Comparison of ENCODE assay signal across 17 mouse cellular contexts in genomic region chr6:135899225-135899624, GRCm38 (mm10).
DNase-seq lines count a peak whose midpoint lies in the region; TF ChIP-seq lines count a peak whose summit lies in the region.
"Had no signal": no experiment of that assay in that cellular context is flagged by ENCODE, and none has a peak within 500 bp of the region (broad histone marks: within the 10 kb centered on the region; RNA-seq: fewer than 3 reads in every experiment).

No protein-coding gene starts in this region.

- no peak for TF ChIP-seq CTCF in layer of hippocampus, adult 2 months (conservative IDR thresholded peaks at IDR 0.05)
- TF ChIP-seq CTCF in lung, adult 2 months (IDR thresholded peaks at IDR 0.05; ENCODE audit: insufficient read depth, low read length) = no peak

- H3K4me3 ChIP-seq in layer of hippocampus, adult 2 months = no peak overlapping the region; the same call in 1 of the 2 replicates
- no peak overlapping the region for H3K4me3 ChIP-seq in lung, adult 2 months (replicated peaks; ENCODE audit: extremely low read depth, low read depth, low read length)
- H3K4me3 ChIP-seq: heart, embryonic 10.5 days; limb, embryonic 15.5 days; midbrain, embryonic 15.5 days had no signal

- intact Hi-C loops in left cerebral cortex, postnatal 25 days (cut with DNase I) = loop anchor here (1.0 to 2.0 kb wide), 2 partner anchors 70 to 465 kb away; no protein-coding TSS in a partner anchor

- no peaks in the 10 kb centered on the region for H3K4me1 ChIP-seq in lung, adult 2 months (ENCODE audit: control insufficient read depth, insufficient read depth, low read length)
- H3K4me1 ChIP-seq: limb, embryonic 15.5 days had no signal

- TF ChIP-seq POLR2A in lung, adult 2 months (IDR thresholded peaks at IDR 0.05; ENCODE audit: borderline replicate concordance, extremely low read depth, low read depth, low read length) = no peak

- WGBS in lung, adult 2 months = 66% methylated on average over 10 of the region's 10 CpGs

- DNase-seq in layer of hippocampus, adult 2 months (ENCODE audit: low spot score in 2 of 2) = peak; percentile 69 to 76
- no peak for DNase-seq in layer of hippocampus, adult 9-10 months (ENCODE audit: low spot score)
- peak; percentile 73 to 83 for DNase-seq in frontal cortex, postnatal 36 days (ENCODE audit: low spot score in 2 of 2)
- DNase-seq in left cerebral cortex, postnatal 25 days (ENCODE audit: low spot score in 2 of 2) = peak; percentile 71 to 93
- DNase-seq in telencephalon, adult 2 months (ENCODE audit: low read depth, low spot score) = peak; percentile 92
- no peak for DNase-seq in kidney, postnatal 4 days
- DNase-seq in lung, adult 2 months = no peak
- DNase-seq: cerebellum, postnatal 36 days; gastrocnemius, postnatal 10 days; lung, embryonic 14.5 days; spleen, adult 18-20 months; thymus, postnatal 4 days had no signal

- H3K27ac ChIP-seq in layer of hippocampus, adult 2 months = peak overlapping the region; percentile 90
- H3K27ac ChIP-seq: heart, embryonic 10.5 days; limb, embryonic 15.5 days; macrophage; midbrain, embryonic 15.5 days; stomach, postnatal 0 days had no signal

Comparison
In these comparisons a context has a peak if more than half of its experiments do, and no peak if none do; other contexts are left out.
1. DNase-seq: peak in layer of hippocampus, adult 2 months (2 of 2), frontal cortex, postnatal 36 days (2 of 2), left cerebral cortex, postnatal 25 days (2 of 2) and telencephalon, adult 2 months (single experiment); none in layer of hippocampus, adult 9-10 months (single experiment), kidney, postnatal 4 days (0 of 2) and lung, adult 2 months (single experiment).